Mouse (Mus musculus) olfactory bulb, adult 2 months (tissue): Measurements from ENCODE around the gene Hs3st3a1.

Source experiments
- CTCF ChIP-seq: fragments of 200-500 bp; IDR thresholded peaks from 2 replicates; pipeline ENCODE4 v1.5.1; 2012; ENCODE audit warnings: low read depth, mild to moderate bottlenecking, low read length, moderate library complexity; ENCODE audit not compliant: insufficient read depth
- POLR2A ChIP-seq: fragments of 200-500 bp; IDR thresholded peaks from 2 replicates; pipeline ENCODE4 v1.6.1; 2012; ENCODE audit warnings: mild to moderate bottlenecking, low read depth, low read length, moderate library complexity; ENCODE audit not compliant: insufficient read depth

DNA sequence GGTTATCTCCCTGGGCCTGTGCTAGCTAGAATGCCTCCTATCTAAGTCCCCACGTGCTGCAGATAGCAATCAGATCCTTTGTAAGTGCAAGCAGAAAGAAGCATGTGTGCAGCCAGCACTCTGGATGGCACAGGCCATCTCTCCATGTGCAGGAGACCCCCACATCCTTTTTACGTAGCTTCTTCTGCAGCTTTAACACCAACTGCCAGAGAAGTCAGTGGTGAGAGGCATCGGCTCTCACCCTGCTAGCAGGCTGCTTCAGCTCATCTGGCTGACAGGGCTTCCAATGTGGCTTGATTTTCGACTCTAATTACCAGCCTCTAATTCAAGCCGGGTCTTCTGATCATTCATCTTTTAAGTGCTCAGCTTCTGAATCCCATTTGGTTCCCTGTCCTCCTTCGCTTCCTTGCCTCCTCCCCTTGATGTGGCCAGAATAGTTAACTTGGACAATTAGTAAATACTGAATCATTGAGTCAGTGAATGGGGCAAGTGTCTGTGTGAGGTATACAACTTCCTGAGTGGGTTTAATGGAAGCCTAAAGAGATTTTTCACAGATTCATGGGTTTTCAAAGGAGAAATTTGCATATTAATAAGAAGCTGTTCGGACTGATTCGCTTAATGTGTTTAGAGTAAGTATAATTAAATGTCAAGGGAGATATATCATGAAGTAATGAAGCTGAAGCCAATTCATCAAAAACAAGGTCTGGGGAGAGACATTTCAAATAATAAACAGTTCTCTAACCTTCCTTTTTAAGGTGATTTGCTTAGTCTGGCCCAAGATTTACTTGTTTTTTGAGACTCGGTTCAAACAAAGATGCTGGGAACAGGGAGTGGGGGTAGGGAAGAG is 54.7 kb downstream of the Hs3st3a1 start:
- TF ChIP-seq POLR2A (no peak), CTCF (no peak)
